ENCODE assay signal across 17 mouse cellular contexts in genomic region chr4:124302950-124303349, GRCm38 (mm10).
DNase-seq lines count a peak whose midpoint lies in the region; ATAC-seq and TF ChIP-seq lines count a peak whose summit lies in the region.
"Had no signal": no experiment of that assay in that cellular context is flagged by ENCODE, and none has a peak within 500 bp of the region (broad histone marks: within the 10 kb centered on the region; RNA-seq: fewer than 3 reads in every experiment).

No protein-coding gene starts in this region.

- TF ChIP-seq POLR2A in lung, adult 2 months (IDR thresholded peaks at IDR 0.05; ENCODE audit: borderline replicate concordance, extremely low read depth, low read depth, low read length), result no peak
- no peak for TF ChIP-seq POLR2A in brain, embryonic 14.5 days (IDR thresholded peaks at IDR 0.05; ENCODE audit: borderline replicate concordance, extremely low read depth, insufficient read depth, insufficient read length, poor library complexity, severe bottlenecking)

- no peaks in the 10 kb centered on the region for H3K36me3 ChIP-seq in lung, embryonic 14.5 days (ENCODE audit: insufficient read depth)
- H3K36me3 ChIP-seq in heart, embryonic 11.5 days (ENCODE audit: control insufficient read depth, insufficient read depth, low read length), result no peaks in the 10 kb centered on the region
- H3K36me3 ChIP-seq: limb, embryonic 15.5 days; neural tube, embryonic 12.5 days had no signal

- TF ChIP-seq CTCF in lung, embryonic 14.5 days (IDR thresholded peaks at IDR 0.05; ENCODE audit: low read depth), result no peak
- no peak for TF ChIP-seq CTCF in lung, adult 2 months (IDR thresholded peaks at IDR 0.05; ENCODE audit: insufficient read depth, low read length)
- no peak for TF ChIP-seq CTCF in brain, embryonic 14.5 days (IDR thresholded peaks at IDR 0.05; ENCODE audit: borderline replicate concordance, extremely low read depth, insufficient read depth, insufficient read length)

- no peak overlapping the region for H3K4me2 ChIP-seq in lung, embryonic 14.5 days
- no peak overlapping the region for H3K4me2 ChIP-seq in heart, embryonic 11.5 days
- H3K4me2 ChIP-seq: limb, embryonic 15.5 days; neural tube, embryonic 12.5 days had no signal

- H3K27ac ChIP-seq in lung, embryonic 14.5 days (ENCODE audit: low read depth), result no peak overlapping the region
- H3K27ac ChIP-seq in heart, embryonic 11.5 days (ENCODE audit: low read depth, low read length), result no peak overlapping the region
- H3K27ac ChIP-seq: limb, embryonic 15.5 days had no signal

- H3K4me3 ChIP-seq in lung, embryonic 14.5 days (ENCODE audit: low read depth, low read length), result no peak overlapping the region
- H3K4me3 ChIP-seq in lung, adult 2 months (replicated peaks; ENCODE audit: extremely low read depth, low read depth, low read length), result no peak overlapping the region
- H3K4me3 ChIP-seq in heart, embryonic 11.5 days (ENCODE audit: low read depth, low read length), result no peak overlapping the region
- H3K4me3 ChIP-seq: limb, embryonic 15.5 days; neural tube, embryonic 12.5 days had no signal

- intact Hi-C loops in left cerebral cortex, postnatal 14 days (cut with DNase I), result no loop called here

- no peaks in the 10 kb centered on the region for H3K27me3 ChIP-seq in lung, embryonic 14.5 days (ENCODE audit: insufficient read depth, low read length)
- no peaks in the 10 kb centered on the region for H3K27me3 ChIP-seq in heart, embryonic 11.5 days (ENCODE audit: control insufficient read depth, insufficient read depth, low read length)

- H3K9me3 ChIP-seq in lung, embryonic 14.5 days (ENCODE audit: low read depth, low read length), result no peaks in the 10 kb centered on the region
- no peaks in the 10 kb centered on the region for H3K9me3 ChIP-seq in heart, embryonic 11.5 days (replicated peaks; ENCODE audit: control insufficient read depth, low read length)
- H3K9me3 ChIP-seq: limb, embryonic 15.5 days; neural tube, embryonic 12.5 days had no signal

- H3K9ac ChIP-seq in lung, embryonic 14.5 days, result no peak overlapping the region
- no peak overlapping the region for H3K9ac ChIP-seq in heart, embryonic 11.5 days (ENCODE audit: low read depth, low read length)
- H3K9ac ChIP-seq: limb, embryonic 15.5 days; neural tube, embryonic 12.5 days had no signal

- 30% methylated on average over 7 of the region's 7 CpGs for WGBS in lung, embryonic 14.5 days
- WGBS in lung, adult 2 months, result 42% methylated on average over 7 of the region's 7 CpGs
- WGBS in heart, embryonic 11.5 days (ENCODE audit: insufficient replicate concordance), result 66% methylated on average over 7 of the region's 7 CpGs

- DNase-seq in frontal cortex, postnatal 10 days (ENCODE audit: low spot score in 2 of 2), result no peak
- DNase-seq in lung, embryonic 14.5 days, result peak; percentile 9
- no peak for DNase-seq in lung, adult 2 months
- DNase-seq in brain, embryonic 14.5 days (ENCODE audit: low read depth), result peak; percentile 48
- DNase-seq in left cerebral cortex, postnatal 14 days (ENCODE audit: low spot score in 2 of 2), result peak; percentile 38 to 47
- DNase-seq: adrenal gland, postnatal 10 days; cerebellum, adult 2 months; gastrocnemius, postnatal 25 days; kidney, adult 9 months; spleen, adult 18-20 months had no signal

- no peaks in the 10 kb centered on the region for H3K4me1 ChIP-seq in lung, embryonic 14.5 days (ENCODE audit: insufficient read depth)
- H3K4me1 ChIP-seq in lung, adult 2 months (ENCODE audit: control insufficient read depth, insufficient read depth, low read length), result no peaks in the 10 kb centered on the region
- H3K4me1 ChIP-seq in heart, embryonic 11.5 days (ENCODE audit: control insufficient read depth, insufficient read depth, low read length), result no peaks in the 10 kb centered on the region
- H3K4me1 ChIP-seq: limb, embryonic 15.5 days had no signal

- ATAC-seq in frontal cortex, adult (ENCODE audit: low TSS enrichment), result peak; percentile 97
- ATAC-seq in lung, embryonic 14.5 days (ENCODE audit: insufficient read depth), result no peak
- ATAC-seq in megakaryocyte, adult 5-6 weeks (ENCODE audit: poor library complexity, severe bottlenecking), result no peak
- no peak for ATAC-seq in heart, embryonic 11.5 days (replicated peaks; ENCODE audit: insufficient number of reproducible peaks, low FRiP score, low TSS enrichment)
- ATAC-seq: forebrain, embryonic 16.5 days; inflammation-experienced regulatory T-cells, adult 6 months had no signal

Comparison
In these comparisons a context has a peak if more than half of its experiments do, and no peak if none do; other contexts are left out.
1. DNase-seq: peak in lung, embryonic 14.5 days (single experiment), brain, embryonic 14.5 days (single experiment) and left cerebral cortex, postnatal 14 days (2 of 2); none in frontal cortex, postnatal 10 days (0 of 2) and lung, adult 2 months (single experiment).